Mouse (Mus musculus) cerebellum, adult 11 months (tissue): ENCODE measurements around the gene Cnksr1.
A peak's percentile ranks its signal among the peaks of the same experiment; 100 is the strongest.
"Not testable (repeated sequence)": the region's sequence is repeated elsewhere in the genome, so short reads cannot be mapped to it uniquely, and the experiment has no call there.

Experiments used
- DNase-seq: peaks from one replicate; pipeline ENCODE4 v3.0.0; 2022

The Cnksr1 gene

DNA sequence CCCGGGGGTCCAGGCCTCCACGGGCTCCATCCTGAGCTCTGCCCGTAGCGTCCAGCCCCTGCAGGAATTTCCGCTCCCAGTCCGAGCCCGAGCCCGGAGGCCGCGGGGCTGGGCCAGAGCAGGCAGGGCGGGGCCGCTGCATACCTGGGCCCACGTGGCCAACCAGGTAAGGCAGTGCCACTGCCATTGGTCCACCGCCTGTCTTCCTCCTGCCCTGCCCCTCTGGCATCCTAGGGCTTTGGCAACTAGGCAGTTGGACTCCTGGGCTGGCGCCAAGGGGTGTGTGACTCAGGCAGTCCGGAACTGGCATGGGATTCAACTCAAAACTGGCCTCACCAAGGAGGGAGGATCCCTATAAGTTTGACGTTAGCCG lies at the start of gene Cnksr1:
Gene Cnksr1 (minus strand): TSS at position 121 of the 373 bp plus-strand sequence.
- peak; percentile 63 for DNase-seq

DNA sequence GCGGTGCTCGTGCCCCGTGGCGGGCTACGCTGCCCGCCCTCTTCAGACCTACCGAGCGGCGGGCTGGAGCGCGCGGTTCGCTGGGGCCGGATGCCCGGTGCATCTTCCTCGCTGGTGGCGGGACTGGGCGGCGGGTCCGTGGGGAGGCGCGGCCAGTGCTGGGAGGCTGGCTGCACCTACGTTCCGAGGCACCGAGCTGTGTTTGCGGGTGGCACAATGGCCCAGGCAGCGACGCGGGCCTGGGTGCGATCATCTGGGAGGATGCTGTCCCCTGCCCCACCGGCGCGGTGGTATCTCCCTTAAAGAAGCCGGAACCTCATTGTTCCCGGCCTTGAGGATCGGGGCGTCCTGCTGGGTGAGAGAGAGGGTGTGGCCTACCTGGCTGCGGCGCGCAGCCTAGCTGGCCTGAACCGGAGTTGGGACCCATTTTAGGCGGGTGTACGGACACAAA lies 49.4 kb upstream of the Cnksr1 start, which contains the start of gene Pdik1l:
Gene Pdik1l (minus strand): TSS at position 321 of the 451 bp plus-strand sequence.
- peak; percentile 70 for DNase-seq

DNA sequence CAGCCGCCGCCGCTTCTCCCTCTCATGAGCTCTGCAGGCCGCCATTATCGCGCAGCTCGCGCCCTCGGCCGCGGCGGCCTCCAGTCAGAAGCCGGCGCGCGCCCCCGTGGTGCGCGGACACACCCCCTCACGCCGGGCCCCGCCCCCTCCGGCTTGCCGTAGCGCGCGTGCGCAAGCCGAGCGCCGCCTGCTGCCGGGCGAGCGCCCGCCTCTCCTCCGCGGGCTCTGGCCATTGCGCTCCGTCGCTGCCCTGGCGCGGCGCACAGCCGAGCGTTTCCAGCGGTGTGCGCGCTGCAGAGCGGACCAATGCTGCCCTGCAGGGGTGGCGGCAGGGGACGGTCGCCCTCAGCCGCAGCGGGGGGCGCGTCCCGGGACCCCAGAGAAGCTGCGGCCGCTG lies 49.0 kb upstream of the Cnksr1 start:
- DNase-seq: peak; percentile 96

DNA sequence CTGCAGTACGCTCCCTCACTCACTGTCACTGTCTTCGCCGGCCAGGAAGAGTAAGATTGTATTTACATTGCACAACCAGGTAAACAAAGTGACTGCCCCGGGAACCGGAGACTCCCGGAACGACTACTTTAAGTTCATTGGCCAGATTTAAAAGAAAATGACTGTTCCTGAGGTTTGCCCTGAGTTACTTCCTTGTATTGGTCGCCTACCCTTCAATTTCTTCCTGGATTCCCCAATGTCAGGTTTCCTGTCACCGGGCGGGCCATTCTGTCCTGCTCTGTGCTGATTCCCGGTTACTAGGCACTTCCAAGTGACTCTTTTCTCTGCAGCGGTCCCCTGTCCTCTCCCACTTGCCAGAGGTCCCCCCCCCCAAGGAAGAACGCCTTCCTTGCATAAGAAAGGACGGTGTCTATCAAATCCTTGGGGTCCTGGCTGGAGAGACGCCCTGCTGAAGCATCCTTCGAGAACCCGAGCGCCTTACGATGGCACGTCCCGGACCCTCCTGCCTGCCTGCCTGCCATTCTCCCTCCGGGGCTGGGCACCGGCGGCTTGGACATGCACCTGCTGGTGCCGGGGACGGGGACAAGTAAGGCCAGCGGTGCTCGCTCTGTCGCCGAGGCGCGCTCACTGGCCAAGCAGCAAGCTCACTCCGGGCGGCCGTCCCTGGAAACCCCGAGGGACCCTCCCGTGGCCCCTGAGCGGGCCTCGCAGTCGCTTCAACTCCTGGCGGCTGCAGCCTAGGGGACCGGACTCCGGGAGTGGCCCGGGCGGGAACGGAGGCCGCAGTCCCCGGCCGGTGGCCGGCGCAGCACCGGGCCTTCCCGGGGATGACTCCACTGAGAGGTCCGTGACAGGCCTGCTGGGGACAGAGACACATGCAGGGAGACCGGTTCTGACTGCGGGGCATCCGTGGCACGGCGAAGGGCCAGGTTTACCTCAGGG lies 48.3 kb upstream of the Cnksr1 start:
- no peak for DNase-seq

DNA sequence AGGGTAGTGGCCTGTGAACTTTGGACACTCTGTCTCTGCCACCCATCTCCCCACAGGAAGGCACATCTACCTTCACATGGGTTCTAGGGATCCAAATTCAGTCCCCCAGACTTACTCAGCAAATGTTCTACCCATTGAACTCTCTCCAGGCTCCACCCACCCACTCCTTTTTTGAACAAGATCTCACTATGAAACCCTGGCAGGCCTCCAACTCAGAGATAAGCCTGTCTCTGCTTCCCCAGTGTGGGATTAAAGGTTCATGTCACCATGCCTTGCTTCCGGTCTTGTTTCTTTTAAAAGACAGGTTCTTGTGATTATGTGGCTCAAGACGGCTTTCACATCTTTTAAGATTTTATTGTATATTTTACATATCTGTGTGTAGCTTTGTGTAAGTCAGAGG lies 46.7 kb upstream of the Cnksr1 start:
- no peak for DNase-seq

DNA sequence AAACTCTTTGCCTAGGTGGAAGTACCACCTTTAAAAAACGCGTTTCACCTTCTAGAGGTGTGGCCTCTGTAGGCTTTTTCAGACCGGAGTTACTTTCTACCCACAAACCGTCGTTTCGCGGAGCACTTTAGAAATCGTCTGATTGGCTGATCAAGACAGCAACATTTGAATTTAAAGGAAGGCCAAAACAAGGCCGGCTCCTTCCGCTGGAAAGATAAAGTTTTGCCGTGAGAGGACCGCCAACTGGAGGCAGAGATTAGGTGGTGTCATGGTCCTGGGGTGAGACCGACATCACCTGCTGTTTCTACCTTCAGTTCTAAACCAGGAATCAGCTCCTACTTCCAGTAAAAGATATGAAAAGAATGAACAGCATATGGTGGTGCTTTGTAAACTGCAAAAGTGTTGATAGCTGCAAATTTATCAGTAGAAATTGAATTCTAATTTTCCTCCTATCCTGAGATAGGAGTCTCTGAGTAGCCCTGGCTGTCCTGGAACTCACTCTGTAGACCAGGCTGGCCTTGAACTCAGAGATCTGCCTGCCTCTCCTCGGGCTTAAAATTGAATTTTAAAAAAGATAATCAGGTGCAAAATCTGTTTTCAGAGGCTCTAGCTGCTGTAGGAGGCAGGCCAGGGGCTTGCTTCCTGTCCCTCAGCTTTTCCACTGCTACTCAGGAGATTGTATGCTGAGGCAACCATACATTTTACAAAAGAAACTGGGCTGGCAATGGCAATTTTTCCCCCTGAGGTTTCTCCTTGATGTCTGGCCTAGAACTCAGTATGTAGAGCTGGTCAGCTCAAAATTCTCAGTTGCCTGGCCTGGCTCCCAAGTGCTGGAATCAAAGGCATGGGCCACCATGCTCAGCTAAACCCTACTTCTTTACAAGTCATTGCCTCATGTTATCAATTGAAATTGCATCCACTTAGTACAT lies 35.5 kb upstream of the Cnksr1 start:
- no peak for DNase-seq

DNA sequence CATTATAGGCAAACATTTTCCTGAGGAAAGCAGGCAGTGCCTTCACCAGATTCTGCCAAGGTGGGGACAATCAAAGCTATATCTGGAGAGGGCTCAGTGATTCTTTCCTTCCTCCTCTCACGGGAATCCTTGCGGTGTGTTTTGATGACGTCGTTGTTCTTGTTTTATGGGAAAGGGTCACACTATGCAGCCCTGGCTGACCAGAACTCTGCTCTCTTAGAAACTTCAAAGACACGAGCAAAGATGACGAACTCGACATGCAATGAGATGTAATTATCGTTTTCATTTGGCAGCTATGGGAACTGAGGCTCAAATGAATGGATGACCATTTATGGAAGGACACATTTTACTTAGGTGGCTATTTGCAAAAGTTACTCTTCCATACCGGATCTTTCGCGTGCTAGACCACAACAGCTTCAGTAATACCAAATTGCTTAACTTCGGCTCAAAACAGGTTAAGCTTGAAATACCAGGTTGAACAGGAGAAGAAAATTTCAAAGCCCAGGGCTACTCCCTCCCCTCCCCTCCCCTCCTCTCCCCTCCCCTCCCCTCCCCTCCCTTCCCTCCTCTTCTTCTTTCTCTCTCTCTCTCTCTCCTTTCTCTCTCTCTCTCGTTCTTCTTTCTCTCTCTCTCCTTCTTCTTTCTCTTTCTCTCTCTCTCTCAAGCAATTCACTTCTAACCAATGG lies 34.7 kb upstream of the Cnksr1 start:
- no peak for DNase-seq

DNA sequence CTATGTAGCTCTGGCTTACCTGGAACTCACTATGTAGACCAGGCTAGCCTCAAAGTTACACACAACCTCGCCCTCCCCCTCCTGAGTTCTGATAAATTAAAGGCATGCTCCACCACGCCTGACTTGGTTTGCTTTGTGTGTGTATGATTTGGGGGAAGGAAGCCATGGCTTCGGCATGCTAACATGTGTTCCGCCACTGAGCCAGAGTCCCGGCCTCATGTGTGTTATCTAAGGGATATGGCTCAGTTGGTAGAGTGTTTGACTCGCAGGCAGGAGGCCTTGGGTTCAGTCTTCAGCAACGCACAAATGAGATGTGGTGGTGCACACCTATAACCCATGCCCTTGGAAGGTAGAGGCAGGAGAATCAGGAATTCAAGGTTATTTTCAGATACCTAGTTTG lies 33.8 kb upstream of the Cnksr1 start:
- DNase-seq: no peak

DNA sequence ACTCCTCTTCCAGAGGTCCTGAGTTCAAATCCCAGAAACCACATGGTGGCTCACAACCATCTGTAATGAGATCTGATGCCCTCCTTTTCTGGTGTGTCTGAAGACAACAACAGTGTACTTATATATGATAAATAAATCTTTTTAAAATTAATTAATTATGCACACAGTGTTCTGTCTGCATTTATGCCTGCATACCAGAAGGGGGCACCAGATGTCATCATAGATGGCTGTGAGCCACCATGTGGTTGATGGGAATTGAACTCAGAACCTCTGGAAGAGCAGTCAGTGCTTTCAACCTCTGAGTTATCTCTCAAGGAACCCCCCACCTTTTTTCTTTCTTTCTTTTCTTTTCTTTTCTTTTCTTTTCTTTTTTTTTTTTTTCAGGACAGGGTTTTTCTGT lies 31.4 kb upstream of the Cnksr1 start:
- not testable (repeated sequence) for DNase-seq

DNA sequence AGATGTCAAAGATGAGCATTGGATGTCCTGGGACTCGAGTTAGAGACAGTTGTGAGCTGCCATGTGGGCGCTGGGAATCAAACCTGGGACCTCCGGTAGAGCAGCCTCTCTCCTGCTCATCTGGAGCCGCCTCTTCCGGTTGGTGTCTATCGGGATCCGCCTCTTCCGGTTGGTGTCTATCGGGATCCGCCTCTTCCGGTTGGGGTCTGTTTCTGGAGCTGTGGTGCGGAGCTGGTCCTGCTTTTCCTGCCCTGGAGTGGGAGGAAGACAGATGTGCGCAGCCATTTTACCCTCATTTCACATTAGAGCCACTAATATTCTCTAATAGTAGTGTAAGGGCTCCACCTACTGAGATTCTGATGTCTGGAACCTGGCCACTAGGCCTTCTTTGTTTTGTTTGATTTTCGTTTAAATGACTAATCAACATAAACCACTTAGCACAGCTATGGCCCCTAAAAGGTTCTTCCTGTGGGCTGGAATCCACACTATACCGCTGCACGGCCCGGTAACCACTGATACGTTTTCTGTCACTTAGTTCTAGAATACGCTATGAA lies 30.0 kb upstream of the Cnksr1 start:
- no peak for DNase-seq

DNA sequence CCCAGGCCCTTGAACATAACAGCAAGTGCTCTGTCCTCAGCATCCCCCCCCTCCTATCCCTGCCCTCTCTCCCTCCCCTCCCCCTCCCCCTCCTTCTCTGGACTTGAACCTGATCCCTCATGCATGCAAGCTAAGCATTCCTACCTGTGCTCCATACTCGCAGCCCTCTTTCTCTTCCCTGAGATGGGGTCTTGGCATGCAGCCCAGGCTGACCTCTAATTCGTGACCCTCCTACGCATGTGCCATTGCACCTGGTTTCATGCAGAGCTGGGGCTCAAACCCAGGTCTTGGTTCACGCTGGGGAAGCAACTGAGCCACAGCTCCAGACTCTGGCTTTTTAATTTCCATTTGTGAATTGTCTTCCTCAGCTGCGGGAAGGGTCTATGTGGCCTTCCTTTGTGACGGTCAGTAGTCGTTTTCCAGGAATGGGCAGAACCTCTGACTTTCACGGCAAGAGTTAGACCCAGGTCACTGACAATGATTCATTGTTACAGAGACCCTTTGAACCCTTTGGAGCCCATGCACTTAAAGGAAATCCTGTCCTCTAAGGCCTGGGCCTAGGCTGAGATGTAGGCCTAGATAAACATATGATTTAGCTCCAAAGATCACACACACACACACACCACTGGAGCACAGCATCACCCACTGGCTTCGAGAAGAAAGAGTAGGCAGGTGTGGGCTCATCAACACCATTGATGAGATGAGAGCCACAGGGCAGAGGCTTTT lies 27.8 kb upstream of the Cnksr1 start:
- no peak for DNase-seq

DNA sequence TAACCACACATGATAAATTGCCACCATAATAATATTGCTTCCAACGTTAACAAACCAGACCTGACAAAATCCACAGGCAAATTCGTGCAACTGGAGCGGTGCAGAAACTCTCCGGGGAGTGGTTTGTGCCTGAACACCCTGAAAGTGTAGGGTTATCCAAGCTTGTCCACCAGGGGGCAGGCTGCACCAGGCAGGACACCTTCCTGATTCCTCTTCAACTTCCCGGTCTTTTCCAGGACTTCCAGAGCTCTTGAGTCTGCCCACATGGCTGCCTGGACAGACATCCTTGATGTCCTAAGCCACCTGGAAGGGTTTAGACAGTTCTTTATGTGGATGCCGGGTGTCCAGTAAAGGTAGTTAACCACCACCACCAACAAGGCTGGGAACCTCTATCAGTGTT lies 25.0 kb upstream of the Cnksr1 start:
- DNase-seq: peak; percentile 12

DNA sequence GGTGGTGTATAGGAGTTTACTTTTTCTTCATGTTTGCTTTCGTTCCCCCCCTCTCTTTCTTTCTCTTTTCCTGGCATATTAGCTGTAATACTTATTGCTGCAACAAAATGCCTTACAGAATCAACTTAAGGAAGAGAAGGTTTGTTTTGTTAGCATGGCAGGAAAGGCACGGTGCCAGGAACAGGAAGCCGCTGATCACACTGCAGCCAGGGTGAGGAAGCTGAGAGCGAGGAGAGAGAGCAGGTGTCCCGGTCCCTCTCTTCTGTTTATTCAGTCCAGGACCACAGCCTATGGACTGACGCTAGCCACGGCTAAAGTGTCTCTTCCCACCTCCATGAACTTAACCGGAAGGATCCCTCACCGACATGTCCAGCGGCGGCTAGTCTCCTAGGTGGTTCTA lies 20.2 kb upstream of the Cnksr1 start:
- no peak for DNase-seq

DNA sequence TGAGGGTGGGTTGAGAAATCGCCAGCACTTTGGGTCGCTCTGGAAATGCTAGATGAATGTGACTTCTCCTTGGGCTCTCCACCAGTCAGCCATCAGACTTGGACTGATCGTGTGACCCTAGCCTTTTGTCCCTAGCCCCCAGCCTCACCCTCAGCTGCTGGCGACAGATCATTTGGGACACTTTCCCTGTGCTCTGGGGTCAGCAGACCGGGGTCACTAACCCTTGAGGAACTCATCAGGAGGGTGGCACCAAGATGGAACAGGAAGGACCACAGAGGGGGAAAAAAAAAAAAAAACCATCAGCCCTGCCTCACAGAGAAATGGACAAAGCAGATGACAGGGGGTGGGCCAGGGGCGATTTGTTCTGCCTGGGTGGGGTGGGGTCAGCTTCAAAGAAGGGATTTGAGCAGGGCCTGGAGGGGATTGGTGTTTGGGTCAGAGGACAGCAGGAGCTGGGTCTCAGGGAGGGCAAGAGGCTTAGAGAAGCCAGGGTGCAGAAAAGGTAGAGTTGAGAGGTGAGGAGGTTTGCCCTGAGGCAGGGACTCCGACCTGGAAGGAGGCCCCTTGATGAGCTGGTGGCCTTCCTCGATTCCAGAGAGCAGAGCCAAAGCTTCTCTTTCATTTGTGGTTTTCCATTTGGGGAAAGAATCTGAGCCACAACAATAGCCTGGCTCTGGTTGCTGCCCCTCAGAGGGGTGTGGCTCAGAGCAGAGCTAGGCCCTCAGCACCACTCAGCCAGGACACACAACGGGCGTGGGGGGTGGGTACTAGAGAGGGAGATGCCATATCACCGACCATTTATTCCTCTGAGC lies 19.2 kb upstream of the Cnksr1 start:
- DNase-seq: no peak

DNA sequence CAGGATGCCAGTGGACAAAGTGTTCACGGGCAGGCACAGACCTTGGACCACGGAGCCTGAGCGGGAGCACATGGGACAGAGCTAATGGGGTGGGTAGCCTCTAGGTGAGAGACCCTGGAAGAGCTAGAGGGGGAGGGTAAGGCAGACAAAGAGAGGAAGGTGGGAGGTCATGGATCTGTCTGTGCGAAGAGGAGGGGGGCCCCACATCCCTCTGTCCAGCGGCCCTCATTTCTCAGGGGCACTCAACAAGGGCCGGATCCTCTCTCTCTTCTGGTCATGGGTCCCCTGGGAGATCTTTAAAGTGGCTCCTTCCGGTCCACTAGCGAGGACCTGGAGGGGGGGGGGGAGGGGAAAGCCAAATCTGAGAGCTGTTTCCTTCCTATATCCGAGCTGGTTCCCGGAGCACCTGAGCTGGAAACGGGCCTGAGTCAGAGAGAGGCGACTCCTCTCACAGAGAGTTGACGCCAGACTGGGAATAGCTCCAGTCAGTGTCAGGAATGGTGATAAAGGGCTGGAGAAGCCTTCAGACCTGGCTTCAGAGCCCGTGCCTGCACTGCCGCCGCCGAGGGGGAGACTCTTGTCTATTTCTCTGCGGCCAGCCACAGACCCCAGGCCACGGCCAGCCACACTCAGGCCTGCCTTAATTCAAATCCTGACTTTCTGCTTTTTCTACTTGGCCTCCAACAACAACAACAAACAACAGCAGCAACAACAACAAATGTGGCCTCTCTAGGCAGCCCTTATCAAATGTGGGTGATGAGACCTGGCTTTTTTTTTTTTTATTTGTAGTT lies 18.4 kb upstream of the Cnksr1 start:
- DNase-seq: no peak

DNA sequence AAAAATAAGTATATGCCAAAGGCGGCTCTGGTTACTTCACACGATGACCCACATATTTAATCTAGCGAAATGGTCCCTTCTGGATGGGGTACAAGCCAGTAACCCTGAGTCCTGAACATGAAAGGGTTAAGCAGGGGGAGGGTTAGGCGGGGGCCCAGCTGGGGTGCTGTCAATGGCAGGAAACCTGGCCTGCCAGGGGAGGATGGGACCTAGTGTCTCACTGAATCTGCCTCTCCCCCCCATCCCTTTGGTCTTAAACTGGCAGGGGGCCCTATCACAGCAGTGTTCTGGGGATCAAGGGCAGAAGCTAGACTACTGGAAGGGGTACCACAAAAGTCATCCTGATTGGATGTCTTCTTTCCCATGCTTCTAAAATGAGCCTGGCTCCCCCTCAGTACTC lies 17.7 kb upstream of the Cnksr1 start:
- no peak for DNase-seq

DNA sequence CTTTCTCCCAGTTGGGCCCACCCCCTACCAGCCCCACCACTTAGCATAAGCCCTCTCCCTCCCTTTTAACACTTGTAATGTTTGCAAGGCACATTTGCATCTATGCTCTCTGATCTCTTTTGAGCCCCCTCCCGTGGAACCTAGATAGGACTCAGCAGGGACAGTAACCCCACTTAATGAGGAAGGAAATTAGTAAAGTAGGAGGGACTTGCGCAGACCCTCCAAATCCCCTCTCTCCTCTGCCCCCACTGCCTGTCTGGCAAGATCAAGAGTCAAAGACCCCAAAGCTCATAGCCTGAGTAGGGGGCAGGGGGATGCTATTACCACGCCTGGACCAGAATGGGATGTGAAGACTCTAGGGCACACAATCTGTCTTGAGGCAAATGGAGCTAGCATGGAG lies 16.6 kb upstream of the Cnksr1 start:
- no peak for DNase-seq

DNA sequence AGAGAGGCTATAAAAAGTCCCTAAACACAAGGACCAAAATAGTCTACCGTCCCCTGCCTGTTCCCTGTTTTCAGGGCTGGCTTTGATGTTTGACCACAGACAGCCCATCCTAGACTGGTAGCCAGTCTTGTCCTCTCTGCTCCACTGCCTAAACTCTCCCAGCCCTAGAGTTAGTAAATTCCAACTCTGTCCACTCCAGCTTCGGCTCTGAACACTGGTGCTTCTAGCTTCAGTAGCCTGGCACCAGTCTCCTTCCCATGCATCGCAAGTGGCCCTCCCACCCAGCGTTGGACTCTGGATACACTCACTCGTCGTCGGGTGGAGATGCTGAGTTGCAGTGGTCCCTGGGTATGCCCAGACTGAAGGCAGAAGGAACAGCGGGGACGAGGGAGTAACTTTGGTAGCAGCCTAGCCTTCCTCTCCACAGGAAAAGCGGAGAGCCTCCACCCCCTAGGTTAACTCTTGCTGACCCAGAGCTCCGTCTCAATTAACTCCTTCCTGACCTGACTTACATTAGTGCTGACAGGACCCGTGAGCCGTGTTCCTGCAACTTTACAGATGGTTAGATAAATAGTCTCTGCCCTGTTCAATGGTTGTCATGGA lies 15.6 kb upstream of the Cnksr1 start, which contains the start of gene Grrp1:
Gene Grrp1 (minus strand): TSS at position 385 of the 603 bp plus-strand sequence.
- DNase-seq: no peak

DNA sequence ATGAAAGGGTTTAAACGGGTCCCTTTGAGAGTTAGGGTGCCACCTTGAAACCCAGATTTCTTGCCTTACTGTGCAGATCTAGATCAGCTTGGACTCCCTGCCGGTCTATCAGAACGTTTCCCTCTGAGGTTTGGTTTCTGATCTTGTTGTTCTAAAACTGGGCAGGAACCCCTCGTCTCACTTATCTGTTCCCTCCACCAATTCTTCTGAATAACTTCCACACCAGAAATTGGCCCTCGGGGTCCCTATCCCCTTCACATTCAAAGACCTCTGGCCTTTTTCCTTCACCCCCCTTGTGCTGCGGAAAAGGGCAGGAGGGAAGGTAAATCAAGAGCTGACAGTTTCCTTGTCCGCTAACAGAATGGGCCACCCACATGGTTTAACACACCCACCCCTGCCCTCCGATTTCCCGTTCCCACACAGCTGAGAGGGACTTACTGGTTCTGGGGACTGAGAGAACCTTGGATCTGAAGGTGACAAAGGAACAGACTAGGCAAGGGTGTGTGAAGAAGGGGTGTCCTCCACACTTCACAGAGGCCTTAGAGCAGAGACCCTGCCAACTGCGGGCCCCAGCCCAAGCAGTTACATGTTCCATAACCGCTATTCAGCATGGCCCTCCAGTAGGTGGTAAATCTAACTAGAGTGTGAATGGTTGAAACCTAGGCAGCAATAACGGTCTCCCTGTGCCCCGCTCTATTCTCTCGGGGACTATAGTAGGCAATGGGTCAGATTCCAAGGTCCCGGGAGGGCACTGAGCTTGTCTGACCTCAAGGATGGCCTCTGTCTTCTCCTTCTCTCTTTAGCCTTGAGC lies 14.9 kb upstream of the Cnksr1 start:
- no peak for DNase-seq
